Mouse (Mus musculus) forebrain, embryonic 12.5 days (tissue): ENCODE measurements around the gene Eif4h. TPM values are rescaled to one million over a fixed set of nuclear protein-coding genes. Genes with fewer than 3 reads are reported as not detected.

ENCODE experiments used
- ATAC-seq: fragments of 200-750 bp; cut with Nextera tagmentation; 2 replicates; pipeline ENCODE4 v1.8.0; 2017; ENCODE audit warnings: moderate TSS enrichment; ENCODE audit not compliant: low FRiP score
- H3K27ac ChIP-seq: fragments of 300-500 bp; sonication (generic); 2 replicates; pipeline ENCODE4 v1.5.1; 2016; ENCODE audit warnings: mild to moderate bottlenecking
- H3K27me3 ChIP-seq: fragments of 300-500 bp; sonication (generic); 2 replicates; pipeline ENCODE4 v1.6.1; 2016; ENCODE audit warnings: mild to moderate bottlenecking
- H3K36me3 ChIP-seq: fragments of 300-500 bp; sonication (generic); replicated peaks from 2 replicates; pipeline ENCODE4 v1.6.1; 2016; ENCODE audit warnings: mild to moderate bottlenecking
- H3K4me1 ChIP-seq: fragments of 300-500 bp; sonication (generic); 2 replicates; pipeline ENCODE4 v1.6.1; 2016
- H3K4me2 ChIP-seq: fragments of 300-500 bp; sonication (generic); 2 replicates; pipeline ENCODE4 v1.6.1; 2016; ENCODE audit warnings: mild to moderate bottlenecking, moderate library complexity
- H3K4me3 ChIP-seq: fragments of 300-500 bp; sonication (generic); replicated peaks from 2 replicates; pipeline ENCODE4 v1.5.1; 2016; ENCODE audit warnings: mild to moderate bottlenecking
- H3K9ac ChIP-seq: fragments of 300-500 bp; sonication (generic); 2 replicates; pipeline ENCODE4 v1.6.1; 2016; ENCODE audit warnings: mild to moderate bottlenecking
- H3K9me3 ChIP-seq: fragments of 300-500 bp; sonication (generic); 2 replicates; pipeline ENCODE4 v1.6.1; 2016
- WGBS: fragments of 180-500 bp; shearing (Covaris S2); methylation state at CpG from one replicate; pipeline ENCODE4 v1.1.7; 2016; 5-methylcytosine and 5-hydroxymethylcytosine counted together
- microRNA-seq: library from miRNA; unstranded; fragments of <30 nt; microRNA quantifications from one replicate; pipeline ENCODE4, GENCODE M21; 2017
- polyA plus RNA-seq: library from polyadenylated mRNA; unstranded; fragments of >200 nt; fragmentation: Nextera tagmentation; extraction: Ambion mirVana; gene quantifications from 2 replicates; pipeline ENCODE4 v1.2.1, GENCODE M21; 2016

The Eif4h gene
- polyA plus RNA-seq, 1 experiment from 2014 or later = 466 TPM

GRCm38 (mm10) chr5:134572508-134573214 is 66.6 kb downstream of the Eif4h start:
- Histone ChIP-seq H3K27ac (no peak overlapping the region), H3K9ac (peak overlapping the region; percentile 61; the same call in 1 of the 2 replicates), H3K4me1 (peaks cover 10% of the 10 kb centered on the region), H3K9me3 (no peaks in the 10 kb centered on the region), H3K4me3 (peak overlapping the region; percentile 44), H3K36me3 (no peaks in the 10 kb centered on the region), H3K27me3 (peaks cover 10% of the 10 kb centered on the region), H3K4me2 (peak overlapping the region; percentile 70)
- ATAC-seq = no peak
- 53% methylated on average over 10 of the region's 10 CpGs for WGBS

- no peaks in the 10 kb centered on the region for H3K9me3 ChIP-seq
- ATAC-seq = peak; percentile 68
- H3K4me3 ChIP-seq = peak overlapping the region; percentile 44
- WGBS = 1% methylated on average over 23 of the region's 23 CpGs
- peak overlapping the region; percentile 73 for H3K27ac ChIP-seq
- no peaks in the 10 kb centered on the region for H3K36me3 ChIP-seq
- peak overlapping the region; percentile 61 for H3K9ac ChIP-seq
- peaks cover 10% of the 10 kb centered on the region for H3K4me1 ChIP-seq
- H3K27me3 ChIP-seq = peaks cover 10% of the 10 kb centered on the region
- H3K4me2 ChIP-seq = peak overlapping the region; percentile 70
Observed at GRCm38 (mm10) chr5:134571730-134572507, 67.4 kb downstream of the Eif4h start.

Small RNAs within 50 kb of the gene (microRNA-seq; reads per million reads assigned to microRNA genes)
- not detected for gene Mir7228

Other genes with a start within 250 kb of the Eif4h start
- gene Gtf2ird1, start 182.8 kb downstream of the Eif4h start, polyA plus RNA-seq = 111 and 112 TPM in 2 replicates
- gene Clip2, start 87.1 kb downstream of the Eif4h start, polyA plus RNA-seq = 9.8 and 11.1 TPM in 2 replicates
- gene Syna, start 79.3 kb downstream of the Eif4h start, polyA plus RNA-seq = 0.14 and 0.27 TPM in 2 replicates
- gene Rfc2, start 58.1 kb downstream of the Eif4h start, polyA plus RNA-seq = 305 and 325 TPM in 2 replicates
- gene Lat2, start 24.5 kb downstream of the Eif4h start, polyA plus RNA-seq = 3.2 and 4.8 TPM in 2 replicates
- gene Limk1, start 49.1 kb upstream of the Eif4h start, polyA plus RNA-seq = 14.5 and 17.3 TPM in 2 replicates
- gene Eln, start 107.8 kb upstream of the Eif4h start, polyA plus RNA-seq = 3.7 and 3.9 TPM in 2 replicates